Mouse (Mus musculus): ENCODE measurements around the gene Irgm1. TPM values are rescaled to one million over a fixed set of nuclear protein-coding genes. Genes with fewer than 3 reads are reported as not detected.
"Not testable (repeated sequence)": the region's sequence is repeated elsewhere in the genome, so short reads cannot be mapped to it uniquely, and the experiment has no call there.

Gene Irgm1
- 2.3 and 4.6 TPM in 2 replicates for polyA plus RNA-seq (2015; fragmentation: Nextera tagmentation; extraction: Ambion mirVana)

- no peaks in the 10 kb centered on the region for H3K9me3 ChIP-seq
- peak; percentile 44 for ATAC-seq (replicated peaks)
- peaks cover 16% of the 10 kb centered on the region for H3K4me1 ChIP-seq
- WGBS = under 1% methylated on average over 19 of the region's 19 CpGs
- H3K9ac ChIP-seq = peak within 1 kb of the TSS; percentile 3
- H3K4me2 ChIP-seq = peak within 1 kb of the TSS; percentile 72
- no peak within 1 kb of the TSS for H3K27ac ChIP-seq
- peaks cover 10% of the 10 kb centered on the region for H3K27me3 ChIP-seq (replicated peaks)
- peak within 1 kb of the TSS; percentile 39 for H3K4me3 ChIP-seq
- no peaks in the 10 kb centered on the region for H3K36me3 ChIP-seq (replicated peaks)
Measured at GRCm38 (mm10) chr11:48871201-48871772, at the start of gene Irgm1. Gene Irgm1, minus strand, starts transcription at chr11:48871683.

GRCm38 (mm10) chr11:48918380-48918779 lies 46.9 kb upstream of the Irgm1 start:
- Histone ChIP-seq H3K4me3 (no peak overlapping the region), H3K4me1 (no peaks in the 10 kb centered on the region), H3K9ac (no peak overlapping the region), H3K4me2 (no peak overlapping the region), H3K9me3 (no peaks in the 10 kb centered on the region), H3K27ac (no peak overlapping the region), H3K36me3 (replicated peaks) (no peaks in the 10 kb centered on the region), H3K27me3 (replicated peaks) (no peaks in the 10 kb centered on the region)
- WGBS = 87% methylated on average over 3 of the region's 3 CpGs
- no peak for ATAC-seq (replicated peaks)

- Histone ChIP-seq H3K27me3 (replicated peaks) (no peaks in the 10 kb centered on the region), H3K4me3 (no peak overlapping the region), H3K9me3 (no peaks in the 10 kb centered on the region), H3K27ac (no peak overlapping the region), H3K4me1 (no peaks in the 10 kb centered on the region), H3K36me3 (replicated peaks) (no peaks in the 10 kb centered on the region), H3K9ac (no peak overlapping the region), H3K4me2 (no peak overlapping the region)
- no peak for ATAC-seq (replicated peaks)
- WGBS = 97% methylated on average over 1 of the region's 1 CpGs
Measured at GRCm38 (mm10) chr11:48913611-48914010, 42.1 kb upstream of the Irgm1 start.

GRCm38 (mm10) chr11:48908459-48908858 lies 37.0 kb upstream of the Irgm1 start:
- H3K27me3 ChIP-seq (replicated peaks) = no peaks in the 10 kb centered on the region
- H3K36me3 ChIP-seq (replicated peaks) = no peaks in the 10 kb centered on the region
- ATAC-seq (replicated peaks) = no peak
- H3K9ac ChIP-seq = no peak overlapping the region
- WGBS = 61% methylated on average over 1 of the region's 1 CpGs
- no peaks in the 10 kb centered on the region for H3K9me3 ChIP-seq
- no peaks in the 10 kb centered on the region for H3K4me1 ChIP-seq
- H3K4me3 ChIP-seq = no peak overlapping the region
- no peak overlapping the region for H3K4me2 ChIP-seq
- H3K27ac ChIP-seq = no peak overlapping the region

GRCm38 (mm10) chr11:48902021-48902420 lies 30.5 kb upstream of the Irgm1 start, which contains the start of gene Gm5431:
Gene Gm5431, minus strand, starts transcription at chr11:48902214.
- no peak within 1 kb of the TSS for H3K9ac ChIP-seq
- no peaks in the 10 kb centered on the region for H3K9me3 ChIP-seq
- H3K4me2 ChIP-seq = no peak within 1 kb of the TSS
- ATAC-seq (replicated peaks) = no peak
- H3K27ac ChIP-seq = no peak within 1 kb of the TSS
- H3K27me3 ChIP-seq (replicated peaks) = no peaks in the 10 kb centered on the region
- WGBS = 71% methylated on average over 2 of the region's 2 CpGs
- no peaks in the 10 kb centered on the region for H3K4me1 ChIP-seq
- no peaks in the 10 kb centered on the region for H3K36me3 ChIP-seq (replicated peaks)
- H3K4me3 ChIP-seq = no peak within 1 kb of the TSS

- H3K4me3 ChIP-seq; H3K27ac ChIP-seq; H3K4me2 ChIP-seq; ATAC-seq (replicated peaks); H3K9me3 ChIP-seq; H3K9ac ChIP-seq; H3K36me3 ChIP-seq (replicated peaks); H3K4me1 ChIP-seq; H3K27me3 ChIP-seq (replicated peaks): not testable (repeated sequence)
- 89% methylated on average over 1 of the region's 1 CpGs for WGBS
Measured at GRCm38 (mm10) chr11:48901567-48901930, 30.1 kb upstream of the Irgm1 start.

GRCm38 (mm10) chr11:48900654-48901566 lies 29.4 kb upstream of the Irgm1 start:
- H3K9ac ChIP-seq; H3K27ac ChIP-seq; H3K9me3 ChIP-seq; H3K27me3 ChIP-seq (replicated peaks); H3K4me1 ChIP-seq; H3K4me2 ChIP-seq; ATAC-seq (replicated peaks); H3K4me3 ChIP-seq; H3K36me3 ChIP-seq (replicated peaks): not testable (repeated sequence)
- 82% methylated on average over 6 of the region's 6 CpGs for WGBS

- 79% methylated on average over 2 of the region's 2 CpGs for WGBS
- no peak overlapping the region for H3K4me2 ChIP-seq
- H3K9me3 ChIP-seq = no peaks in the 10 kb centered on the region
- H3K36me3 ChIP-seq (replicated peaks) = no peaks in the 10 kb centered on the region
- no peak overlapping the region for H3K4me3 ChIP-seq
- no peak overlapping the region for H3K9ac ChIP-seq
- no peaks in the 10 kb centered on the region for H3K4me1 ChIP-seq
- no peaks in the 10 kb centered on the region for H3K27me3 ChIP-seq (replicated peaks)
- no peak overlapping the region for H3K27ac ChIP-seq
- no peak for ATAC-seq (replicated peaks)
Measured at GRCm38 (mm10) chr11:48898812-48899431, 27.4 kb upstream of the Irgm1 start.

- no peaks in the 10 kb centered on the region for H3K9me3 ChIP-seq
- ATAC-seq (replicated peaks) = no peak
- H3K9ac ChIP-seq = no peak overlapping the region
- H3K4me2 ChIP-seq = no peak overlapping the region
- H3K27me3 ChIP-seq (replicated peaks) = peaks cover 10% of the 10 kb centered on the region
- no peak overlapping the region for H3K27ac ChIP-seq
- no peaks in the 10 kb centered on the region for H3K36me3 ChIP-seq (replicated peaks)
- 98% methylated on average over 1 of the region's 1 CpGs for WGBS
- H3K4me1 ChIP-seq = peaks cover 6% of the 10 kb centered on the region
- no peak overlapping the region for H3K4me3 ChIP-seq
Measured at GRCm38 (mm10) chr11:48876680-48877079, 5.2 kb upstream of the Irgm1 start.

GRCm38 (mm10) chr11:48875343-48875837 lies 3.9 kb upstream of the Irgm1 start:
- not testable (repeated sequence) for H3K36me3 ChIP-seq (replicated peaks); ATAC-seq (replicated peaks); H3K4me2 ChIP-seq; H3K4me3 ChIP-seq; H3K9me3 ChIP-seq; H3K27ac ChIP-seq; H3K9ac ChIP-seq; H3K27me3 ChIP-seq (replicated peaks)
- WGBS = 77% methylated on average over 1 of the region's 1 CpGs
- peaks cover 16% of the 10 kb centered on the region for H3K4me1 ChIP-seq

- H3K36me3 ChIP-seq (replicated peaks) = no peaks in the 10 kb centered on the region
- 0% methylated on average over 4 of the region's 4 CpGs for WGBS
- peak; percentile 60 for ATAC-seq (replicated peaks)
Measured at GRCm38 (mm10) chr11:48874465-48874864, 3.0 kb upstream of the Irgm1 start.

GRCm38 (mm10) chr11:48873591-48874290 lies 2.3 kb upstream of the Irgm1 start:
- 75% methylated on average over 10 of the region's 10 CpGs for WGBS
- ATAC-seq (replicated peaks) = no peak

More at GRCm38 (mm10) chr11:48874465-48874864, 3.0 kb upstream of the Irgm1 start:
- Histone ChIP-seq H3K9me3 (no peaks in the 10 kb centered on the region), H3K27ac (no peak overlapping the region), H3K9ac (no peak overlapping the region), H3K4me1 (peaks cover 16% of the 10 kb centered on the region), H3K27me3 (replicated peaks) (peaks cover 10% of the 10 kb centered on the region), H3K4me2 (no peak overlapping the region), H3K4me3 (no peak overlapping the region)

More at GRCm38 (mm10) chr11:48873591-48874290, 2.3 kb upstream of the Irgm1 start:
- Histone ChIP-seq H3K9me3 (no peaks in the 10 kb centered on the region), H3K4me3 (no peak overlapping the region), H3K9ac (no peak overlapping the region), H3K4me1 (peaks cover 16% of the 10 kb centered on the region), H3K36me3 (replicated peaks) (no peaks in the 10 kb centered on the region), H3K27me3 (replicated peaks) (peaks cover 10% of the 10 kb centered on the region), H3K27ac (no peak overlapping the region), H3K4me2 (no peak overlapping the region)
